Comparison of ENCODE assay signal across 15 mouse cellular contexts in genomic region chr11:39596479-39596878, GRCm38 (mm10).
A peak's percentile ranks its signal among the peaks of the same experiment; 100 is the strongest.
DNase-seq lines count a peak whose midpoint lies in the region; ATAC-seq and TF ChIP-seq lines count a peak whose summit lies in the region.
"Had no signal": no experiment of that assay in that cellular context is flagged by ENCODE, and none has a peak within 500 bp of the region (broad histone marks: within the 10 kb centered on the region; RNA-seq: fewer than 3 reads in every experiment).

No protein-coding gene starts in this region.

- H3K27me3 ChIP-seq in forebrain, embryonic 15.5 days, result 0 out of 2 replicates have a peak, but pooled peaks cover 5% of the 10 kb centered on the region
- no peaks in the 10 kb centered on the region for H3K27me3 ChIP-seq in midbrain, embryonic 15.5 days (replicated peaks)
- H3K27me3 ChIP-seq: embryonic facial prominence, embryonic 13.5 days had no signal

- in situ Hi-C loops in ES-E14 (cut with MboI; ENCODE audit: low sequenced_read_pairs in 2 of 2, unreplicated experiment in 2 of 2), result loop anchor here in 1 of 2 experiments (25.0 kb wide), 1 partner anchor 541 kb away; no protein-coding TSS in a partner anchor

- no peak overlapping the region for H3K27ac ChIP-seq in ES-E14 (ENCODE audit: insufficient read depth, low read depth, low read length, poor library complexity, severe bottlenecking)
- H3K27ac ChIP-seq in forebrain, embryonic 15.5 days (replicated peaks), result peak overlapping the region; percentile 3; the same call in 1 of the 2 replicates
- peak overlapping the region; percentile 58 for H3K27ac ChIP-seq in midbrain, embryonic 15.5 days
- H3K27ac ChIP-seq: embryonic facial prominence, embryonic 13.5 days; gastrocnemius, adult 2 months had no signal

- peak; percentile 88 for ATAC-seq in forebrain, embryonic 15.5 days (replicated peaks)
- ATAC-seq in midbrain, embryonic 15.5 days (replicated peaks), result peak; percentile 56; the same call in 1 of the 2 replicates
- no peak for ATAC-seq in megakaryocyte-erythroid progenitor cell, adult 5-6 weeks (replicated peaks; ENCODE audit: low FRiP score, low TSS enrichment, poor library complexity, severe bottlenecking)

- H3K4me3 ChIP-seq in ES-E14 (ENCODE audit: insufficient read depth in 1 of 2, low read depth in 1 of 2, low read length in 2 of 2, poor library complexity in 1 of 2, severe bottlenecking in 1 of 2), result no peak overlapping the region
- no peak overlapping the region for H3K4me3 ChIP-seq in forebrain, embryonic 15.5 days
- no peak overlapping the region for H3K4me3 ChIP-seq in midbrain, embryonic 15.5 days
- H3K4me3 ChIP-seq: embryonic facial prominence, embryonic 13.5 days; gastrocnemius, adult 2 months had no signal

- peak overlapping the region; percentile 17 for H3K4me2 ChIP-seq in forebrain, embryonic 15.5 days (replicated peaks)
- H3K4me2 ChIP-seq in midbrain, embryonic 15.5 days, result no peak overlapping the region
- H3K4me2 ChIP-seq: embryonic facial prominence, embryonic 13.5 days had no signal

- no peak overlapping the region for H3K9ac ChIP-seq in ES-E14 (ENCODE audit: insufficient read depth, low read depth, low read length, poor library complexity, severe bottlenecking)
- no peak overlapping the region for H3K9ac ChIP-seq in forebrain, embryonic 15.5 days (replicated peaks)
- H3K9ac ChIP-seq in midbrain, embryonic 15.5 days, result no peak overlapping the region
- H3K9ac ChIP-seq: embryonic facial prominence, embryonic 13.5 days had no signal

- H3K9me3 ChIP-seq in ES-E14 (ENCODE audit: control insufficient read depth, insufficient read depth, low read depth, low read length), result no peaks in the 10 kb centered on the region
- no peaks in the 10 kb centered on the region for H3K9me3 ChIP-seq in forebrain, embryonic 15.5 days
- no peaks in the 10 kb centered on the region for H3K9me3 ChIP-seq in midbrain, embryonic 15.5 days
- H3K9me3 ChIP-seq: embryonic facial prominence, embryonic 13.5 days had no signal

- 0 out of 4 replicates have a peak, but pooled peaks cover 0 to 2% of the 10 kb centered on the region in 2 experiments for H3K4me1 ChIP-seq in ES-E14 (ENCODE audit: control insufficient read depth in 2 of 2, insufficient read depth in 2 of 2, low read length in 2 of 2, poor library complexity in 1 of 2)
- H3K4me1 ChIP-seq in forebrain, embryonic 15.5 days, result peaks cover 18% of the 10 kb centered on the region
- H3K4me1 ChIP-seq in midbrain, embryonic 15.5 days, result peaks cover 4% of the 10 kb centered on the region; the same call in 1 of the 2 replicates
- H3K4me1 ChIP-seq: embryonic facial prominence, embryonic 13.5 days had no signal

- no peaks in the 10 kb centered on the region for H3K36me3 ChIP-seq in ES-E14 (ENCODE audit: control insufficient read depth, insufficient read depth, low read length, poor library complexity, severe bottlenecking)
- no peaks in the 10 kb centered on the region for H3K36me3 ChIP-seq in forebrain, embryonic 15.5 days
- H3K36me3 ChIP-seq in midbrain, embryonic 15.5 days (replicated peaks), result no peaks in the 10 kb centered on the region
- H3K36me3 ChIP-seq: embryonic facial prominence, embryonic 13.5 days had no signal

- DNase-seq in ES-E14 (ENCODE audit: low read depth, low spot score), result peak; percentile 29
- DNase-seq in R1 (ENCODE audit: low read depth, low spot score), result peak; percentile 56
- DNase-seq in layer of hippocampus, postnatal 36 days, result no peak
- DNase-seq in adrenal gland, postnatal 14 days, result no peak
- no peak for DNase-seq in frontal cortex, postnatal 10 days (ENCODE audit: low spot score in 2 of 2)
- DNase-seq: adrenal gland, postnatal 10 days; cerebellum, adult 9-11 months; gastrocnemius, adult 2 months; kidney, adult 18-20 months; kidney, postnatal 25 days; thymus, postnatal 4 days had no signal

- WGBS in forebrain, embryonic 15.5 days, result 4% methylated on average over 4 of the region's 4 CpGs
- 9% methylated on average over 4 of the region's 4 CpGs for WGBS in midbrain, embryonic 15.5 days

TF ChIP-seq in ES-E14, 5 proteins besides CTCF, POLR2A, EP300 and RAD21:
- TF ChIP-seq ZC3H11A (IDR thresholded peaks at IDR 0.05; ENCODE audit: borderline replicate concordance, low read depth, low read length) (no peak), HCFC1 (IDR thresholded peaks at IDR 0.05; ENCODE audit: borderline replicate concordance, insufficient read depth, low read length) (no peak), ZNF384 (IDR thresholded peaks at IDR 0.05; ENCODE audit: low read depth, low read length) (no peak), MAFK (IDR thresholded peaks at IDR 0.05; ENCODE audit: insufficient read depth, low read depth, low read length) (no peak), CHD2 (IDR thresholded peaks at IDR 0.05; ENCODE audit: low read depth, low read length) (no peak)

Comparison
In these comparisons a context has a peak if more than half of its experiments do, and no peak if none do; other contexts are left out.
1. DNase-seq: peak in ES-E14 (single experiment) and R1 (single experiment); none in layer of hippocampus, postnatal 36 days (0 of 2), adrenal gland, postnatal 14 days (single experiment) and frontal cortex, postnatal 10 days (0 of 2).